Mouse (Mus musculus): Measurements from ENCODE around the gene Ncan. TPM values are rescaled to one million over a fixed set of nuclear protein-coding genes. Genes with fewer than 3 reads are reported as not detected.

Ncan gene
- polyA plus RNA-seq, 1 experiment from 2014 or later = 0.31 TPM

GRCm38 (mm10) chr8:70147678-70148607 is 27.3 kb upstream of the Ncan start:
- no peak for ATAC-seq (ENCODE audit: insufficient number of reproducible peaks, low FRiP score)
- WGBS = 83% methylated on average over 7 of the region's 7 CpGs
- H3K4me3 ChIP-seq = no peak overlapping the region
- H3K27me3 ChIP-seq (replicated peaks) = peaks cover 18% of the 10 kb centered on the region
- H3K36me3 ChIP-seq = peaks cover 44% of the 10 kb centered on the region
- H3K4me2 ChIP-seq = no peak overlapping the region
- H3K9ac ChIP-seq = no peak overlapping the region
- H3K27ac ChIP-seq (ENCODE audit: poor library complexity, severe bottlenecking) = no peak overlapping the region
- H3K4me1 ChIP-seq (replicated peaks) = 0 out of 2 replicates have a peak, but pooled peaks cover 7% of the 10 kb centered on the region
- H3K9me3 ChIP-seq (replicated peaks) = no peaks in the 10 kb centered on the region

- 9% methylated on average over 9 of the region's 9 CpGs for WGBS
- Histone ChIP-seq H3K4me2 (peak overlapping the region; percentile 73), H3K4me3 (peak overlapping the region; percentile 64), H3K9ac (peak overlapping the region; percentile 74), H3K9me3 (replicated peaks) (no peaks in the 10 kb centered on the region), H3K27ac (ENCODE audit: poor library complexity, severe bottlenecking) (peak overlapping the region; percentile 53), H3K36me3 (peaks cover 46% of the 10 kb centered on the region), H3K4me1 (replicated peaks) (peaks cover 23% of the 10 kb centered on the region), H3K27me3 (replicated peaks) (no peaks in the 10 kb centered on the region)
- no peak for ATAC-seq (ENCODE audit: insufficient number of reproducible peaks, low FRiP score)
Observed at GRCm38 (mm10) chr8:70139981-70140380, 19.3 kb upstream of the Ncan start.

GRCm38 (mm10) chr8:70139026-70139857 is 18.6 kb upstream of the Ncan start, which contains the start of the genes Rfxank, Borcs8 and Mef2b:
TSS of gene Rfxank (minus strand) at chr8:70139154.
TSS of gene Borcs8 (plus strand) at chr8:70139499.
TSS of gene Mef2b (plus strand) at chr8:70139711.
- H3K9ac ChIP-seq = peak within 1 kb of the TSS; percentile 74
- H3K4me3 ChIP-seq = peak within 1 kb of the TSS; percentile 64
- H3K36me3 ChIP-seq = peaks cover 46% of the 10 kb centered on the region
- peak; percentile 98 for ATAC-seq (ENCODE audit: insufficient number of reproducible peaks, low FRiP score)
- under 1% methylated on average over 46 of the region's 46 CpGs for WGBS
- peak within 1 kb of the TSS; percentile 73 for H3K4me2 ChIP-seq
- H3K9me3 ChIP-seq (replicated peaks) = no peaks in the 10 kb centered on the region
- peak within 1 kb of the TSS; percentile 59 for H3K27ac ChIP-seq (ENCODE audit: poor library complexity, severe bottlenecking)
- no peaks in the 10 kb centered on the region for H3K27me3 ChIP-seq (replicated peaks)
- peaks cover 27% of the 10 kb centered on the region for H3K4me1 ChIP-seq (replicated peaks)

- Histone ChIP-seq H3K4me2 (peak overlapping the region; percentile 73), H3K36me3 (peaks cover 46% of the 10 kb centered on the region), H3K27ac (ENCODE audit: poor library complexity, severe bottlenecking) (no peak overlapping the region), H3K4me1 (replicated peaks) (peaks cover 27% of the 10 kb centered on the region), H3K9ac (peak overlapping the region; percentile 73; the same call in 1 of the 2 replicates), H3K9me3 (replicated peaks) (no peaks in the 10 kb centered on the region), H3K4me3 (peak overlapping the region; percentile 64), H3K27me3 (replicated peaks) (no peaks in the 10 kb centered on the region)
- ATAC-seq (ENCODE audit: insufficient number of reproducible peaks, low FRiP score) = no peak
- 72% methylated on average over 4 of the region's 4 CpGs for WGBS
Observed at GRCm38 (mm10) chr8:70137890-70138289, 17.2 kb upstream of the Ncan start.

- no peak overlapping the region for H3K4me3 ChIP-seq
- 85% methylated on average over 4 of the region's 4 CpGs for WGBS
- H3K4me2 ChIP-seq = no peak overlapping the region
- peaks cover 35% of the 10 kb centered on the region for H3K4me1 ChIP-seq (replicated peaks)
- H3K36me3 ChIP-seq = peaks cover 46% of the 10 kb centered on the region
- no peaks in the 10 kb centered on the region for H3K9me3 ChIP-seq (replicated peaks)
- H3K9ac ChIP-seq = no peak overlapping the region
- H3K27ac ChIP-seq (ENCODE audit: poor library complexity, severe bottlenecking) = no peak overlapping the region
- no peaks in the 10 kb centered on the region for H3K27me3 ChIP-seq (replicated peaks)
- no peak for ATAC-seq (ENCODE audit: insufficient number of reproducible peaks, low FRiP score)
Observed at GRCm38 (mm10) chr8:70136591-70136990, 15.9 kb upstream of the Ncan start.

GRCm38 (mm10) chr8:70134931-70135330 is 14.3 kb upstream of the Ncan start:
- Histone ChIP-seq H3K27me3 (replicated peaks) (no peaks in the 10 kb centered on the region), H3K4me2 (no peak overlapping the region), H3K9me3 (replicated peaks) (no peaks in the 10 kb centered on the region), H3K36me3 (peaks cover 46% of the 10 kb centered on the region), H3K27ac (ENCODE audit: poor library complexity, severe bottlenecking) (peak overlapping the region; percentile 45; the same call in 1 of the 2 replicates), H3K9ac (no peak overlapping the region), H3K4me3 (no peak overlapping the region), H3K4me1 (replicated peaks) (peaks cover 29% of the 10 kb centered on the region)
- WGBS = 77% methylated on average over 9 of the region's 9 CpGs
- ATAC-seq (ENCODE audit: insufficient number of reproducible peaks, low FRiP score) = no peak

GRCm38 (mm10) chr8:70134086-70134485 is 13.4 kb upstream of the Ncan start:
- WGBS = 88% methylated on average over 5 of the region's 5 CpGs
- Histone ChIP-seq H3K9me3 (replicated peaks) (no peaks in the 10 kb centered on the region), H3K4me3 (no peak overlapping the region), H3K4me1 (replicated peaks) (peaks cover 37% of the 10 kb centered on the region), H3K4me2 (no peak overlapping the region), H3K9ac (no peak overlapping the region), H3K27me3 (replicated peaks) (no peaks in the 10 kb centered on the region), H3K27ac (ENCODE audit: poor library complexity, severe bottlenecking) (no peak overlapping the region), H3K36me3 (peaks cover 46% of the 10 kb centered on the region)
- no peak for ATAC-seq (ENCODE audit: insufficient number of reproducible peaks, low FRiP score)

GRCm38 (mm10) chr8:70131166-70131883 is 10.7 kb upstream of the Ncan start, which contains the start of gene Nr2c2ap:
TSS of gene Nr2c2ap (plus strand) at chr8:70131333.
- H3K27me3 ChIP-seq (replicated peaks) = no peaks in the 10 kb centered on the region
- H3K36me3 ChIP-seq = peaks cover 41% of the 10 kb centered on the region
- WGBS = 1% methylated on average over 37 of the region's 37 CpGs
- peak; percentile 83 for ATAC-seq (ENCODE audit: insufficient number of reproducible peaks, low FRiP score)
- H3K4me2 ChIP-seq = peak within 1 kb of the TSS; percentile 90
- H3K9me3 ChIP-seq (replicated peaks) = no peaks in the 10 kb centered on the region
- peak within 1 kb of the TSS; percentile 84 for H3K9ac ChIP-seq
- H3K4me1 ChIP-seq (replicated peaks) = peaks cover 37% of the 10 kb centered on the region
- 0 out of 2 replicates have a peak within 1 kb of the TSS, but pooled peaks have one; percentile 29 for H3K27ac ChIP-seq (ENCODE audit: poor library complexity, severe bottlenecking)
- peak within 1 kb of the TSS; percentile 89 for H3K4me3 ChIP-seq

- no peak overlapping the region for H3K27ac ChIP-seq (ENCODE audit: poor library complexity, severe bottlenecking)
- H3K4me1 ChIP-seq (replicated peaks) = peaks cover 35% of the 10 kb centered on the region
- H3K36me3 ChIP-seq = peaks cover 28% of the 10 kb centered on the region
- 72% methylated on average over 3 of the region's 3 CpGs for WGBS
- no peak overlapping the region for H3K4me2 ChIP-seq
- 0 out of 2 replicates have a peak, but pooled peaks cover 8% of the 10 kb centered on the region for H3K27me3 ChIP-seq (replicated peaks)
- no peak overlapping the region for H3K4me3 ChIP-seq
- H3K9me3 ChIP-seq (replicated peaks) = no peaks in the 10 kb centered on the region
- no peak overlapping the region for H3K9ac ChIP-seq
- ATAC-seq (ENCODE audit: insufficient number of reproducible peaks, low FRiP score) = no peak
Observed at GRCm38 (mm10) chr8:70130066-70130465, 9.4 kb upstream of the Ncan start.

GRCm38 (mm10) chr8:70129309-70129952 is 8.8 kb upstream of the Ncan start:
- 63% methylated on average over 9 of the region's 9 CpGs for WGBS
- Histone ChIP-seq H3K4me1 (replicated peaks) (peaks cover 30% of the 10 kb centered on the region), H3K4me3 (no peak overlapping the region), H3K4me2 (no peak overlapping the region), H3K9ac (no peak overlapping the region), H3K27me3 (replicated peaks) (peaks cover 15% of the 10 kb centered on the region), H3K27ac (ENCODE audit: poor library complexity, severe bottlenecking) (no peak overlapping the region), H3K36me3 (peaks cover 22% of the 10 kb centered on the region), H3K9me3 (replicated peaks) (no peaks in the 10 kb centered on the region)
- no peak for ATAC-seq (ENCODE audit: insufficient number of reproducible peaks, low FRiP score)

All from heart, embryonic 12.5 days (tissue).